Mouse (Mus musculus): ENCODE measurements around the gene Nuf2.
"Not testable (repeated sequence)": the region's sequence is repeated elsewhere in the genome, so short reads cannot be mapped to it uniquely, and the experiment has no call there.

Nuf2 gene

DNA sequence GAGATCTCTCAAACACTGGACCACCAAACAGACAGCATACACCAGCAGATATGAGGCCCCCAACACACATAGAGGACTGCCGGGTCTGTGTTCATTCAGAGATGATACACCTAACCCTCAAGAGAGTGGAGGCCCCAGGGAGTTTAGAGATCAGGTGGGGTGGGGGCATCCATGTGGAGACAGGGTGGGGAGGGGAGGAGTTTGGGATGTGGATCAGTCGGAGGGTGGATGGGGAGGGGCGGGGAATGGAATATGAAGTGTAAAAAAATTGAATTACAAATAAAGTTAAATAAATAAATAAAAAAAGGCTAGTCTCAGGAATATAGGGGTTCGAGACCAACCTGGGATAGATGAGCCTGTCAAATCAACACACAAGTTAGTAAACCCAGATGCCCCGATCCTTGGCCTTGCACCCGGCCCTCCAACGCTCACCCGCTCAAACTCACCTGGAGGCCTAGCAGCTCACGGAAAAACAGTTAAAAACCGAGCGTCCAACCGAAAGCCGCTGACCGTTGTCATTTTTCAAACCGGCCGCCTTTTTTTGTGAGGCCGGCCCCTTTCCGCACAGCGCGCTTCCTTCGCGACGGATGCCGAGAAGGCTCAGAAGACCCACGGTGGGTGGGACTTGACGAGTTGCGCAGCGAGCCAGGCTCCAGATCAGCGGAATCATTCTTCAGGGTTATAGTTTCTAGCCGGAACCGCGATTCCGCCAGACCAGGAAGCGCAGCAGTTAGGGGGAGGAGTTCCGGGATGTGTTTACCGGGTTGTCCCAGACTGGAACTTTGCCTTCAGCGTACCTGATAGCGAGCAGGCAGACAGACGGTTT, at the start of gene Nuf2:
TSS of gene Nuf2 (minus strand) at position 589 of the 826 bp plus-strand sequence.
- DNase-seq (ENCODE audit: low read depth, low spot score) = peak; percentile 98

DNA sequence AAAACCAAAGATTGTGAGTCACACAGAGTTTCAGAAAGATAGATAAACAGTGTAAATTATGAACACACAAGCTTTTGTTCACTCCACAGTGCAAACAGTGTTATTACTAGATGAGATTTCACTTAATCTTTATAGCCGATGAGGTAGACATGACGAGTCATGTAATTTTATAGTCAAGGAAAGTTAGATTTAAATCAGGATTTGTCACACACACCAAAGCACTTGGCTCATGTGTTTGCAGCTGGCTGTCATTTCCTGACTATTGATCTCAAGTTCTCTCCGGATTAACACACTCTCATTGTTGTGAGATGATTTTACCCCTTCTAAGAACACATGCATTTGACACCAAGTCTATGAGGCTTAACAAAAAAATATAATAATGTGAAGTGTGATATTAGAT, 48.3 kb upstream of the Nuf2 start:
- DNase-seq (ENCODE audit: low read depth, low spot score) = no peak

DNA sequence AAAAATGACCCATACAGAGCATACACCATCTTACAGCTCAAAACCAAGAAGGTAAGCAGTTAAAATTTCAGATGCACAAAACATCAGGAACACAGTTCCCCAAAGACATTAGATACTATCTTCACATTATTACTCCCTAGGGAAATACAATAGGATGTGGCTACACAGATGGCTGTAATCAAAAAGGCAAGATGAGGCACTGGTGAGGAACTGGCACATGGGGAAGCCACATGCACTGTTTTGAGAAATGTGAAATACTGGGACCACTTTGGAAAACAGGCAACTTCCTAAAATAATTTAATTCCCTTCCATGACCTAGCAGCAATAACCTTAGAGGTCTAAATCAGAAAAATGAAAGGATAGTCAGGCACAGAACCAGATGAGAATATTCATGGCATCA, 42.9 kb upstream of the Nuf2 start:
- no peak for DNase-seq (ENCODE audit: low read depth, low spot score)

DNA sequence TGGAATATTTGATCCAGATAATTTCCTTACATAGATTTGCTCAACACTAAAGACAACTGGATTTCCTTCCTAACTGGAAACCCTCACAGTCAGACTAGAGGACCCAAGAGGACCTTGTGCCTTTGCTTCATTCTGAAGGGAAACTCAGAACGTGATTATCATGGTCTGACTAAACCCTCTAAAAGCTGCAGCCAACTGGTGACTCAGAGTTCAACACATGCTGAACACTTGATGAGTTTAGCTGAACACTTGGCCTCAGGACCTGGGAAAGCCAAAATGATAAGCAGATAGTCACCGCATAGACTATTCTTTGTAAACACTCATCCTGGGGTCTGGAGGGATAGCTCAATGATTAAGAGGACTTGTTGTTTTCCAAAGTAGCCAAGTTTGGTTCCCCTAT, 24.4 kb upstream of the Nuf2 start:
- no peak for DNase-seq (ENCODE audit: low read depth, low spot score)

DNA sequence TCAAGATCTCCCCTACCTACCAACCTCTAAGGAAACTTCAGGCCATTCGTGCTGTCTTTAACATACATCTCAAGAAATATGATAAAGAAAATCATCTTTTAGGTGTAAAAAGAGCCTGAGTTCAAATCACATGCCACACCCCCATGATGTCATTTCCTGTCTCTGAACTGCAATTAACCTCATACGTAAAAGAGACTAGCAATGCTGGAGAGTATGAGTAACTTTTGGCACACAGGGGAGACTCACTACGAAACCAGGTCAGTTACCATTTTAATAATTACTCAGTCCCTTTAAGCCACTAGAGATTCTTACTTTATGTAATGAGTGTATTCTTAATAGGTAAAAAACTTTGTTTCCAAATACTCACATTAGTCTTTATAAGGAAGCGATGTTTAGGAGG, 23.8 kb upstream of the Nuf2 start:
- DNase-seq (ENCODE audit: low read depth, low spot score) = no peak

DNA sequence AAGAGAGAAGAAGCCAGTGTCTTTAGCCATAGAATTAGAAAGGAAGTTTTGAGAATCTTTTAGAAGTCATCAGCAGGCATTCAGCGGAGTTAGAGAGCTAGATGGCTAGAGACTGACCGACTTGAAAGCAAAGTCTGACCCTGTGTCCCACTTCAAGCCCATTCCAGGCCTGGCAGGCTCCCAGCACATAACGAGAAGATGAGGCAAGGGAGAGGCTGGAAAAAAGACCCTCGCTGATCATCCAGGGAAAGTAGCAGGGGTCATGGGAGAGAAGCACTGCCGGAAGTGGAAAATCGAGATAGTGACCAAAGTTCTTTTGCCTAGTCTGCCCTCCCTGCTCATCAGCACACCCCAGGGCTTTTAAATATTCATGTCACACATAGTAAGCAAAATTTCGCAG, 22.2 kb upstream of the Nuf2 start:
- no peak for DNase-seq (ENCODE audit: low read depth, low spot score)

DNA sequence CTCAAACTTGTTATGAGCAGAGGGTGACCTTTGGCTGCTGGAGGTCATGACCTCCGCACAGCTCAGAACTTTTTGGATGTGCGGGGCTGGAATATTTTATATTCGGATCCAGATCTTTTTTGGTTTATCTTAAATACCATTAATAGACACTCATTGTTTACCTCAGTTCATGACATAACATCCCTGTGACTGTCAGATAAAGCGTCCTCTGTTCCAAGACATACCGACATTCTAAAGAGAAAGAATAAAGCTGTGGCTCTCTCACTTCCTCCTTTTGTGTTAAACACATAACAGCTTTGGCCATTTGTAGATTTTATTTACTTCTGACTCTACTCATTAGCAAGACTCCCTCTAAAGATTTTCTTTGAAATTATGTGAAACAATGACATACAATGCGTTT, 9.2 kb upstream of the Nuf2 start:
- DNase-seq (ENCODE audit: low read depth, low spot score) = no peak

DNA sequence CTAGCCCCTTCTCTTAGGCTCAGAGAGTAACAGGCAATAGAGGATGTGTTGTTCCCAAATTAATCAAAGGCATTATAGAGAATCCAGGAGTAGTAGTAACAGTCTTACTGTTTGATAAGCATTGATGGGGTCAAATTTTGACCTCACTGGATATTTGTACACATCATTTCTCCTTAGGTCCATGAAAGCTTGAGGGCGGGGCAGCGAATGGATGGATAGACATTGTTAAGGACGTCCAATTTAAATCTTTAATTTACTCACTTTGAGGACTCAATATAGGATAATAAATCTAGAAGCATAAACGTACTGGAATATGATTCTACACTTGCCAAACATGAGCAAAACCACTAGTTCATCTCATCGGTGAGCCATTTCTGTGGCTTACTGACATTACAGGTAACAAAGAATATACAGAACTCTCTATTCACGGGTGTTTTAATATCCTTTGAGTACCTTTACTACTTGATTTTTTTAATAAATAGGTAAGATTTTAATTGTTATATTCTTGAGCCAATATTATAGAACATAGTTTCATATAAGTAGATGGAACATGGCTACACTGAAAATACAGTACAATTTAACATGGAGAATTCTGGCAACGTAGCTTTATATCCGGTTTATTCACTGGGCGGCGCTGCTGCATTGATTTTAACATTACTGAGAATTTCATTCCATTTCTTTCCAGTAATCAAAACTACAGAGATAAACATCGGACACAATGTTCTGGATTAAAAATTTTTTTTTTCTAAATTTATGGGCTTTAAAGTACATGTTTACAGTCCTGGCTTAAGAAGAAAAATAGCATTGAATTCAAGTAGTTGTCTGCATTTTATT, 655 bp upstream of the Nuf2 start:
- DNase-seq (ENCODE audit: low read depth, low spot score) = peak; percentile 45

DNA sequence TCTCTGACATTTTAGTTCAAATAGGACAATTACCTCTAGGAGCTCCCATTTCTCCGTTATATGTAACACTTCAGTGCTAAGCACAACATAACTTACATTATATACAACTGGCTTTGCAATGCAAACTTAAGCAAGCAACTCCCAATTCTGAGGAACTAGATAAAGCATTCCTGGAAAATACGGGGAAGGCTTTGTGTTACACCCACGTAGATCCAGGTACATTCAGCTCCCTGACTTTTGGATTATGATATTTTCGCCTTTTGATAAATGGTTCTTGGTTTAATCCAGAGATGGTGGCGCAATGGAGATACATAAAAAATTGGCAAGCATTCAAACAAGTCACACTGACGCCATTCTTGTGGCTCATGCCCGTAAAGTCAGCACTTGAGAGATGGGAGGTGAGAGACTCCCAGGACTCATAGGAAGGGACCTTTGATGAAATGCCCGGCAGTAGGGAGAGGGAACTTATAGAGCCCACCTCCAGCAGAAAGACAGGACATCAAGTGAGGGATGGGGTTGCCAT, 1.2 kb downstream of the Nuf2 start:
- no peak for DNase-seq (ENCODE audit: low read depth, low spot score)

DNA sequence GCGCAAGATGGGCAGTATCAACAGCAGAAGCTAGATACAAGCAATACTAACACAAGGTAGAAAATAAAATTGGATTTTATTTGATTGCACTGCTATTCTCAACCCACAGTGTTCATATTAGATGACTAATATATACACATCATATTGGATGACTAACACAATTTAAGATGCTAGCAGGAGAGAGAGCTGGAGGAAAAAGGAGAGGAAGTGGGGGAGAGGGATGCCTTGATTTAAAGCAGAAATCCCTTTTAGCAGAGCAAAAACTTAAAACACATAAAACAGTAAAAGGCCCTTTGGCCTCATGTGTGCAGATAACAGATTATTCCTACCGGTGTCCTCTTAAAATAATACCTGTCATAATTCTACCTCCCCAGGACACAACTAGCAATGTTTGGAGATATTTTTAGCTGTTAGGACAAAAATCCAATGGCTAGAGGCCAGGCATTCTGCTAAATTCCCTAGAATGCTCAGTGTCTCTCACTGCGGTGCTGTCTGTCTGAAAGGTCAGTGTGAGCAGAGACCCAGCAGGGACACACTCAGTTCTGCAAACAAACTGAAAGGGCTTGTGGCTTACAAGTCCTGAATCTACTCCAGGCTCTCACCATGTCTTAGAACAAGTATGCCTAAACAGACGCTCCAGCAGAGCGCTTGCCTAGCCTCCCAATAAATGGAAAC, 5.1 kb downstream of the Nuf2 start:
- no peak for DNase-seq (ENCODE audit: low read depth, low spot score)

DNA sequence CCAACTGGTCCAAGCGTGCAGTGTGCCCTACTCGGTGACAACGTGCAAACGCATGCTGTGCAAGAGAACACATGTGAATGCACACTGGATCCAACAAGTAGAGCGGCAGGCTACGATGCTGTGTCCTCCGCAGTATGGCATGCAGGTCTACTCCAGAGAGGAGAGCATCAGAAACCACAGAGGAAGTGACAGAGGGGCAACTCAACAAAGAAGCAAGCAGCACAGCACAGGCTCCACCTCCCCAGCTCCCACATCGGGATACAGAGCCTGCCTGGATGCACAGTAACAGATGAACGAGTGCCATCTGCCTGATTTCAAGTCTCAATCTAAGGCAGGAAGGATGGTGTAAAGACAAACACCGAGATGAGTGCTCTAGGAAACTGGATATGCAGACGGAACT, 11.9 kb downstream of the Nuf2 start:
- no peak for DNase-seq (ENCODE audit: low read depth, low spot score)

DNA sequence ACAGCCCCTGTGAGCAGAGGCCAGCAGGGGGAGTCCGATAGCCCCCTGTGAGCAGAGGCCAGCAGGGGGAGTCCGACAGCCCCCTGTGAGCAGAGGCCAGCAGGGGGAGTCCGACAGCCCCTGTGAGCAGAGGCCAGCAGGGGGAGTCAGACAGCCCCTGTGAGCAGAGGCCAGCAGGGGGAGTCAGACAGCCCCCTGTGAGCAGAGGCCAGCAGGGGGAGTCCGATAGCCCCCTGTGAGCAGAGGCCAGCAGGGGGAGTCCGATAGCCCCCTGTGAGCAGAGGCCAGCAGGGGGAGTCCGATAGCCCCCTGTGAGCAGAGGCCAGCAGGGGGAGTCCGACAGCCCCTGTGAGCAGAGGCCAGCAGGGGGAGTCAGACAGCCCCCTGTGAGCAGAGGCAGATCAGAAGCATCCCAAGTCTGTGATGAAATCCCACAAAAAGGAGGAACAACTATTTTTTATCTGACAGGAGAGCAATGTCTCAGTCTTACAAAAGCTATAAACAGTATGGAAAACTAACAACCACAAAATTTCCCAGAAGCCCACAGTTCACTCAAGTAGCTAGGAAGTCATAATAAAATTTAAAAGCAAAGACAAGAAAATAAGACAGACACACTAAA, 13.3 kb downstream of the Nuf2 start:
- not testable (repeated sequence) for DNase-seq (ENCODE audit: low read depth, low spot score)

DNA sequence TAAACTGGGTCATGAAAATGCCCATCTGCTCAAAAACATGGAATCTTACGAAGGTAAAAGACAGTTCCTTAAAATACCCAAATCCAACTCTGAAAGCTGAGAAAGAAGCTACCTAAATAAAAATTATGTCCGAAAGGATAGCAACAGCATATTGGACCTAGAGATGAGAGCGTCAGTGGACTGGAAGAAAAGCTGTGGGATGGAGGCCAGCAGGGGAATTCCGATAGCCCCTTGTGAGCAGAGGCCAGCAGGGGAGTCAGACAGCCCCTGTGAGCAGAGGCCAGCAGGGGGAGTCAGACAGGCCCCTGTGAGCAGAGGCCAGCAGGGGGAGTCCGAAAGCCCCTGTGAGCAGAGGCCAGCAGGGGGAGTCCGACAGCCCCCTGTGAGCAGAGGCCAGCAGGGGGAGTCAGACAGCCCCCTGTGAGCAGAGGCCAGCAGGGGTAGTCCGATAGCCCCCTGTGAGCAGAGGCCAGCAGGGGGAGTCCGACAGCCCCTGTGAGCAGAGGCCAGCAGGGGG, 13.8 kb downstream of the Nuf2 start:
- peak; percentile 27 for DNase-seq (ENCODE audit: low read depth, low spot score)

DNA sequence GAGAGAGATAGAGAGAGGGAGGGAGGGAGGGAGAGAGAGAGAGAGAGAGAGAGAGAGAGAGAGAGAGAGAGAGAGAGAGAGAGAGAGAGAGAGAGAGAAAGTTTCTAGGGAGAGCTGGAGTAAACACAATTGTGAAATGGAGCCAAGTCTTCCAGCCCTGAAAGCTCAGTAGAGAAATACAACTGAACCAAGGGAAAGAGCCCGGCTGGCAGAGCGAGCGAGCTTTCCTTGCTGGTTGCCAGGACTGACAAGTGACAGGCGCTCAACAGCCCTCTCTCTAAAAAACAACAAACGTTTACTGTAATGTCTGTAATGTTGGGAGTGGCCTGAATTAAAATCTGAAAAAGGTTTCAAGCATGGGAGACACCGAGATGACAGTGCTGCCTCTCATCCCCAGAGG, 24.9 kb downstream of the Nuf2 start:
- DNase-seq (ENCODE audit: low read depth, low spot score) = no peak

DNA sequence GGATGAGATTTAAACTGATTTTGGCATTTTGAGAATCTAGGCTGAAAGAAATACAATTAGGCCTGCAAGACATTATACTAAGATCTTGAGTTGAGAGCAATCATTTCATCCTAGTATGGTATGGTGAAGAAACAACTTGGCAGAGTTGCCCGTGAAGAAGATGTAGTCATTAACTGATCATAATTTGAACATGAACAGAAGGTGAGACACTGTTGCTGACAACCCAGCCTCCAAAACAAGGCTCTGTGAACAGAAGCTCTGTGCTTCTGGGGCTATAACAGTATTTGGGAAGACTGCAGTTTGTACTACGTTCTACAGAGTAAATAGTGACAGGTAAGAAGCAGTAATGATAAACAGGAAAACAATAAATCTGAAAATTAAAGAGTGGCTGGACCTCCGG, 28.4 kb downstream of the Nuf2 start:
- DNase-seq (ENCODE audit: low read depth, low spot score) = no peak

DNA sequence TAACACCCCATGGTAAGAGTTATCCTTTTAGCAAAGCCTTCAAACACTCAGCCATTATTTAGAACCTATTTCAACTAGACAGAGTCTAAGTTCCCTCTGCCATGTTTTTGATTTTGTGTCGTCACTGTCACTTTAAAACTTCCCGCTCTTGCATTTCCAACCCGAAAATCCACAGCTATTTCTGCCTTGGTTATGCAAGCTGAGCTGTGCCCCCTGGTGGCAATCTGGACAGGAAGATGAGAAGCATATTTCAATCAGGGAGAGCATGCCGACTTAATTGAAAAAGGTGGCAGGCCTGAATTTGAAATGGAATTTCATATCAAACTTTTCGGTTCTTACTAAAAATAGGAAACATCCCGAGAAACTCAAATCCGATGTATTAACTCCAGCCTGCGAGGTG, 35.6 kb downstream of the Nuf2 start:
- peak; percentile 33 for DNase-seq (ENCODE audit: low read depth, low spot score)

DNA sequence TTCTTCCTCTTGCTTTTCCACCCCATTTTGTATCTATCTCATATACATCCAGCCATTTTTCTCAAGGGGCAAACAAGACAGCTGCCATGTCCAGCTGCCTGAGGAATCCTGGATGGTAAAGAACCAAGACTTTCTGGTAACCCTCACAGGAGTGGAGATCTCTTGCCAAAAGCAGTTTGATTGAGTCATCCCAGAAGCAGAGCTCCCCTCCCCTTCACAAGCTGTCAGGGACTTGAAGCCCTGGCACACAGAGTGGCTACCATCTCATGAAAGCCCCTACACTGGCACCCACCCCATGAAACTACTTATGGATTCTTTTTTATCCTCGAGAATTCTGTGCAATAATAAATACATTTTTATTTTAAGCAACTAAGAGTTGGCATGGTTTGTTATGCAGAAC, 39.7 kb downstream of the Nuf2 start:
- DNase-seq (ENCODE audit: low read depth, low spot score) = no peak

DNA sequence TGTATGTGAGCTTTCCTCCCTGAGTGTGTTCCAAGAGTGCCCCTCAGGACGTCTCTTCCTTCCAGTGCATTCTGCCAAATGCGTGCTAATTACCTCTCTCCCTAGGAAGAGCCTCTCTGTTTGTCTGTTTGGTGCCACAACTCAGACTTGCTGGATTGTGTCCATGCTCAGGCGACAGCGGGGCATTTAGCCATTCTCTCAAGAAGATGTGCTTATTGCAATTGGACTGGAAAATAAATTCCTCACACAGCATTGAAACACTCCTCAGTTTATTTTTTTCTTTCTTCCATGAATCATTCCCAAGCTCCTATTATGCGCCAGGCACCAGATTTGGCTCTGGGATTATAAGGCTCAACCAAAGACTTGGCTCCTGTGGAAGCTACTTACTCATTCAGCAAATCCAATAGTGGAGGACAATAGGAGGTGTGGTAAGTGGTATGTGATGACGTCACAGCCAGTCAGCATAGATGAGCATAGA, 45.8 kb downstream of the Nuf2 start:
- no peak for DNase-seq (ENCODE audit: low read depth, low spot score)

DNA sequence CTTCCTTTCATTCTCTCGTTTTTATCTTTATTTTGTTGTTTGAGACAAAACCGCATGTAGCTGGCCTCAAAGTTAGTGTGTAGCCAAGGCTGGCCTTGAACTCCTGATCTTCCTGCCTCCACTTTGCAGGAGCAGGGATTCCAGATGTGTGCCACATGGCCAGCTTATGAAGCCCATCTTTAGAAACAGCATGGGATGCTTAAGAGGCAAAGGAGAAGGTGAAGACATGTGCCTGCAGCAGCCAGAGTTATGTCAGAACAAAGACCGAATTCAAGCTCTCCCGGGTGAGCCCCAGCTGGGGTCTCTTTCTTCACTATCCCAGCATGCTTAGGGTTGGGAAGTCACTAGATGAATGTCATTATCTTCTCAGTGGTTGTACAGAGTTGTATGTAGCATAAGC, 46.7 kb downstream of the Nuf2 start:
- no peak for DNase-seq (ENCODE audit: low read depth, low spot score)

DNA sequence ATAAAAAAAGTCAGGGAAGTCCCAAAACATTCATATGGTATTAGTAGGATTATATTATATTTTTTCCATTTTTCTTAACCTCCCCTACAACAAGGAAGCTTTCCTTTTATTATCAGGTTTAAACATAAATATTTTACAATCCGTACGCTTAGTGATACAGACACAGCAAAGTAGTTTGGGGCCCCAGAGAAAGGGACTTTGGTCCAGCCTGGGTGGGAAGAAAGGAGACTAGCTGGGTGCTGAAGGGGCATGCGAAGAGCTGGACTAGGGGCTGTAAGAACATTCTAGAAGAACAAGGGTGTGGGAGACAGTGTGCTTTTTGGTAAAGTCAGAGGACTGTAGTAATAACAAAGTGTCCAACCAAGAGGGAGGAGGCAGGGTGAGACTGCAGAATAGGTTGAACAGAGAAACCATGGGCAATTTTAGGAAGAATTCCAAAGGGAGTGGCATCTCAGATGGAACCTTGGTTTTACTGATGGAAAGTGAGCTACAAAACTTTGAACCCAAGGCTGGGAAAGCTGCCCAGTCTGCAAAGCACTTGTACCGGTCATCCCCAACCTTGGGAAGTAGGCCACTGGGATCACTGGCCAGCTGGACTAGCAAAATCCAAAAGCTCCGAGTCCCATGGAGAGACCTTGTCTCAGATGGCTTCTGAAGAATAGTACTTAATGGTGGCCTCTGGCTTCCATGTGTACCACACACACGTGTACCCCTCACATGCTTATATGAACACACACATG, 48.5 kb downstream of the Nuf2 start:
- no peak for DNase-seq (ENCODE audit: low read depth, low spot score)

DNA sequence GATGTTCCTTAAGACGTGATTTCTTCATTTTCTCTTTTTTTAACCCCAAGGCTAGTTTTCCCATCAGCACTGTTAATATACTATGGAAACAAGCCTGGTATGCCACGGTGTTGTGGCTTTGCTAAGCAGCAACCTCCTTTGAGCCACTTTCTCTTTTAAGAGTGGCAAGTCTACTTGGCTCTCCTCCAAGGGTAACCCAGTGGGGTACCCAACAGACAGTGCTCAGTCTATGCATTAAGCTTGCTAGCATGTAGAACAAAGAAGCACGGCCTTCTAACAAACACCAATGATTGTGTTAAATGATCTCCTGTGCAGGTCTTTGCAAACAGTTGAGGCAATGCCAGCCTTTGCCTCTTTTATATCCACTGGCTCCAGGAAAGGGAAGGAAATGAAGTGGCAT, 60.1 kb downstream of the Nuf2 start:
- DNase-seq (ENCODE audit: low read depth, low spot score) = no peak
